In the genomic region with DNA sequence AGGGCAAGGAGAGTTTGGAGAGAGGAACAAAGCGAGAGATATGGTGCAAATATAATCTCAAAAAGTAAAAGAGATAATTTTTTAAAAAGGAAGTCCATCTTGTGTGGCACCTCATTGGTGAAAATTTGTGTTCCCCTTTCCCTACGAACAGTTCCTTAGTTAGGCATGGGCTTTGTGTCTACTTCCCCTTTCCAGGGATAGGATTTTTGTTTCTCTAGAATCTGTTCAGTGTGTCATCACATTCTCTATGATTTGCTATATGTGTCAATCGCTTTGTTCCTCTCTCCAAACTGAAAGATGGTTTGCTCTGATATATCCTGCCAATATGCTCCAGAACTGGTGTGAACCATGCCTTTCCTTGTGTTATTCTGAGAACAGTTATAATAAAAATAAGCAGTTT, we compare ENCODE assay signal across 25 mouse cellular contexts.
"Had no signal": no experiment of that assay in that cellular context is flagged by ENCODE, and none has a peak within 500 bp of the region (broad histone marks: within the 10 kb centered on the region; RNA-seq: fewer than 3 reads in every experiment).

No protein-coding gene starts in this region.

- H3K27me3 ChIP-seq: forebrain, embryonic 15.5 days; heart, embryonic 13.5 days; heart, embryonic 15.5 days; hindbrain, embryonic 13.5 days; hindbrain, embryonic 15.5 days; limb, embryonic 13.5 days; limb, embryonic 15.5 days had no signal

- H3K9ac ChIP-seq: forebrain, embryonic 15.5 days; forebrain, postnatal 0 days; heart, embryonic 13.5 days; heart, embryonic 15.5 days; hindbrain, embryonic 13.5 days; hindbrain, embryonic 15.5 days; limb, embryonic 13.5 days; limb, embryonic 15.5 days had no signal

- H3K4me1 ChIP-seq: forebrain, embryonic 15.5 days; heart, embryonic 13.5 days; heart, embryonic 15.5 days; hindbrain, embryonic 13.5 days; hindbrain, embryonic 15.5 days; limb, embryonic 13.5 days; limb, embryonic 15.5 days had no signal

- H3K4me2 ChIP-seq: forebrain, embryonic 15.5 days; heart, embryonic 11.5 days; heart, embryonic 13.5 days; heart, embryonic 15.5 days; hindbrain, embryonic 13.5 days; hindbrain, embryonic 15.5 days; limb, embryonic 13.5 days; limb, embryonic 15.5 days had no signal

- H3K27ac ChIP-seq: forebrain, embryonic 15.5 days; gastrocnemius, adult 2 months; heart, adult 2 months; heart, embryonic 13.5 days; heart, embryonic 15.5 days; hindbrain, embryonic 13.5 days; hindbrain, embryonic 15.5 days; hindbrain, postnatal 0 days; limb, embryonic 13.5 days; limb, embryonic 15.5 days had no signal

- ATAC-seq: forebrain, embryonic 15.5 days; forebrain, postnatal 0 days; hindbrain, postnatal 0 days; intestine, postnatal 0 days had no signal

- DNase-seq: forebrain, postnatal 0 days; gastrocnemius, adult 2 months; gastrocnemius, postnatal 10 days; gastrocnemius, postnatal 25 days; heart, adult 11 months; heart, adult 2 months; heart, postnatal 14 days; heart, postnatal 36 days; kidney, adult 18-20 months; kidney, adult 8-10 months; kidney, postnatal 10 days; kidney, postnatal 36 days; layer of hippocampus, adult 9-11 months; layer of hippocampus, postnatal 36 days; left cerebral cortex, postnatal 4 days had no signal

- H3K9me3 ChIP-seq: forebrain, embryonic 15.5 days; heart, embryonic 13.5 days; heart, embryonic 15.5 days; hindbrain, embryonic 13.5 days; hindbrain, embryonic 15.5 days; limb, embryonic 13.5 days; limb, embryonic 15.5 days had no signal

- H3K36me3 ChIP-seq: forebrain, embryonic 15.5 days; heart, embryonic 13.5 days; heart, embryonic 15.5 days; hindbrain, embryonic 13.5 days; hindbrain, embryonic 15.5 days; limb, embryonic 13.5 days; limb, embryonic 15.5 days had no signal

- H3K4me3 ChIP-seq: forebrain, embryonic 15.5 days; gastrocnemius, adult 2 months; heart, adult 2 months; heart, embryonic 13.5 days; heart, embryonic 15.5 days; hindbrain, embryonic 13.5 days; hindbrain, embryonic 15.5 days; limb, embryonic 13.5 days; limb, embryonic 15.5 days had no signal
